Mouse (Mus musculus) liver, postnatal 0 days (tissue): Measurements from ENCODE around the gene Gatb.

Source experiments
- CTCF ChIP-seq: sonication (generic); IDR thresholded peaks from 2 replicates; pipeline ENCODE4 v1.5.1; 2016; ENCODE audit warnings: antibody characterized with exemption, low read depth
- EP300 ChIP-seq: IDR thresholded peaks from 2 replicates; pipeline ENCODE4 v1.6.1; 2016; ENCODE audit warnings: antibody characterized with exemption, low read depth, mild to moderate bottlenecking

DNA sequence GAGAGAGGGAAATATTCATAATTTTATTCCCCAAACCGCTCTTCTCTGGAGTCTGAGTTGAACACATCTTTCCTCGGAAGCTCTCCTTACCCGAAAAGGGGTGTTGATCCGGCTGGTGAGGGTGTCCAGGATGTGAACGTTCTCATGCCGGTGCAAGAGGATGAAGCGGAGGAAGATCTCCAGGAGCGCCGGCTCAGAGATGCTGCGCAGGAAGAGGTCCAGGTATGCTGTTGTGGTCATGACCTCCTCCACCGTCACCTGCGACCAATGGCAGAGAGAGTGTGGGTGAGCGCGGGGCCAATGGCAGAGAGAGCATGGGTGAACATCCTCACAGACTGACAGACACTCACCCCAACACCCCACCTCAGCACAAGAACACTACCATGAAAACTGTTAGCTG, 114.4 kb downstream of the Gatb start:
- TF ChIP-seq CTCF (no peak), EP300 (no peak)
